Mouse (Mus musculus) embryonic fibroblast, embryonic 13.5 days (primary cell): ENCODE data around the gene 1700001C19Rik.

Source experiments
- CTCF ChIP-seq: IDR thresholded peaks from 2 replicates; pipeline ENCODE4 v1.5.1; 2011; ENCODE audit warnings: mild to moderate bottlenecking, control low read depth, low read length, moderate library complexity, borderline replicate concordance; ENCODE audit not compliant: insufficient read depth
- POLR2A ChIP-seq: IDR thresholded peaks from 2 replicates; pipeline ENCODE4 v1.6.1; 2011; ENCODE audit warnings: low read depth, mild to moderate bottlenecking, control low read depth, low read length, moderate library complexity

DNA sequence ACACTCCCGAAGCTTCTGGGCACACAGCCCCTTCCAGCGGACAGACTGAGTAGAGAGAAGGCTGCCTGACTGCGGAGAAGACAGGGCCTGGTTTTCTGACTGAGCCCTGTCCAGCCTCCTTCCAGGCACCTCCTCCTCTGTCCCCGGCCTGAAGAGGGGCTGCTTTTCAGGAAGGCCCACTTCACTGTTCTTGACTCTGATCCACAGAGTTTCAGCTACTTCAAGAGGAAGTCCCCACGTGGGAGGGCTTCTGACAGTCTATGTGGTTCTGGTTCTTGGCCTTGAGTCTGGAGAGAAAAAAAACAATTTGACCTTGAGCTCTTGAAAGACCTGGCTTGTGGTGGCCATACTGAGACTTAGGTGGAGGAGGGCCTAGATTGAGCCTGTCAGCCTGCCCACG lies 6.9 kb upstream of the 1700001C19Rik start:
- no peak for TF ChIP-seq CTCF
- no peak for TF ChIP-seq POLR2A
